Mouse (Mus musculus) ES-E14 (cell line): ENCODE data around the gene Lrrc61.

ENCODE experiments used
- CHD2 ChIP-seq: IDR thresholded peaks from 2 replicates; pipeline ENCODE4 v1.6.1; 2014; ENCODE audit warnings: mild to moderate bottlenecking, low read depth, low read length, inconsistent platforms
- HCFC1 ChIP-seq: IDR thresholded peaks from 2 replicates; pipeline ENCODE4 v1.6.1; 2012; ENCODE audit warnings: low read length, inconsistent platforms, borderline replicate concordance; ENCODE audit not compliant: insufficient read depth
- MAFK ChIP-seq: IDR thresholded peaks from 2 replicates; pipeline ENCODE4 v1.6.1; 2014; ENCODE audit warnings: mild to moderate bottlenecking, low read depth, low read length, inconsistent platforms; ENCODE audit not compliant: insufficient read depth
- ZC3H11A ChIP-seq: IDR thresholded peaks from 2 replicates; pipeline ENCODE4 v1.6.1; 2012; ENCODE audit warnings: low read depth, mild to moderate bottlenecking, inconsistent platforms, low read length, borderline replicate concordance
- ZNF384 ChIP-seq: IDR thresholded peaks from 2 replicates; pipeline ENCODE4 v1.6.1; 2012; ENCODE audit warnings: low read depth, low read length, inconsistent platforms

DNA sequence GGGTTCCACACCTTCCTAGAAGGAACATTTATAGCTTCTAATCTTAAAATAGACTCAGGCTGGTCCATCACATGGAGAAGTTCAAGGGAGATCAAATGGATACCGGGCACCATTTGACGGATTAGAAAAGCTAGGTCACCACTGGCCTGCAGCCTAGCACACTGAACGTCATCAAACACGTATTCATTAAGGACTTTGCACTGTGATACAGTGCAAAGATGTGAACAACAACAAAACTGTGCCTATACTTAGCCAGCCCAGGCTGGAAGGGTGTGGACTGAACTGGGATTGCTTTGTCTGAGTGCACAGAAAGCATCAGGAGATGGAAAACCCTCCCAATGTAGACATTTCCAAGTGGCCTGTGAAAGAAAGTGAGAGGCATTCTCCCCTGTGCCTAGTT, 777 bp upstream of the Lrrc61 start:
- TF ChIP-seq HCFC1: no peak
- no peak for TF ChIP-seq MAFK
- TF ChIP-seq CHD2: no peak
- TF ChIP-seq ZC3H11A: no peak
- no peak for TF ChIP-seq ZNF384
